Mouse (Mus musculus) adrenal gland, postnatal 25 days (tissue): ENCODE measurements around the gene Slc39a13. TPM values are rescaled to one million over a fixed set of nuclear protein-coding genes. Genes with fewer than 3 reads are reported as not detected.
A peak's percentile ranks its signal among the peaks of the same experiment; 100 is the strongest.
"Not testable (repeated sequence)": the region's sequence is repeated elsewhere in the genome, so short reads cannot be mapped to it uniquely, and the experiment has no call there.

Source experiments
- DNase-seq: peaks from one replicate; pipeline ENCODE4 v3.0.0; 2021; ENCODE audit warnings: mixed read lengths
- total RNA-seq: library from RNA; stranded (reverse); gene quantifications from 2 replicates; pipeline ENCODE4 v1.2.3, GENCODE M21; 2021

The Slc39a13 gene
- total RNA-seq, 1 experiment from 2014 or later = 31.2 TPM

GRCm38 (mm10) chr2:91064211-91064610 is 6.0 kb downstream of the Slc39a13 start:
- DNase-seq = no peak

- DNase-seq = no peak
Observed at GRCm38 (mm10) chr2:91062779-91063606, 7.2 kb downstream of the Slc39a13 start.

DNA sequence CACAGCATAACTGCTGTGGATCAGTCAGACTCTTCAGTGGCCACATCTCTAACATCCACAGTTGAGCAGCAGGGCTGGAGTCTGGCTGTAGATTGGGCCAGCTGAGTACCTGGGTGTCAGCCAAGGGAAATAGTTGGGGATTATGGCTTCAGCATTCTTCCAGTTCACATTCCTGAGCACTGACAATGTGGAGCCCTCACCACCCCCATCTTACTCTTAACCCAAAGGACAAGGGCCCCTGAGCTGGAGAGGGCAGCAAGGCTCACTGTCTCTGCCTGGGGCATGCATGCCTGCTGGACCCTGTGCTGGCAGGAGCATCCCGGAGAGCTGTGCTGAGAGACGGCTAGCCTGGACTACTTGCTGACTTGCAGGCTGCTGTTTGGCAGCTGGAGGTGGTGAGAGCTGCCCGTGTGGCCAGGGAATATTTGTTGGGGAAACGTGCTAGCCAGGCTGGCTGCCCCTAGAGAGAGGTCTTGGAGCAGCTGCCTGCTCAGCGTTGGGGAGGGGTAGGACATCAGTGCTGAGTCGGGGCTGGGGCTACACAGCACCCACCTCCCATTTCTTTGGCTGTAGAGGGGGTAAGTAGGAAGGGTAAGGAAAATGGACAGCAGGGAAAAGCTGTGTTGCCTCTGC is 8.3 kb downstream of the Slc39a13 start:
- no peak for DNase-seq

DNA sequence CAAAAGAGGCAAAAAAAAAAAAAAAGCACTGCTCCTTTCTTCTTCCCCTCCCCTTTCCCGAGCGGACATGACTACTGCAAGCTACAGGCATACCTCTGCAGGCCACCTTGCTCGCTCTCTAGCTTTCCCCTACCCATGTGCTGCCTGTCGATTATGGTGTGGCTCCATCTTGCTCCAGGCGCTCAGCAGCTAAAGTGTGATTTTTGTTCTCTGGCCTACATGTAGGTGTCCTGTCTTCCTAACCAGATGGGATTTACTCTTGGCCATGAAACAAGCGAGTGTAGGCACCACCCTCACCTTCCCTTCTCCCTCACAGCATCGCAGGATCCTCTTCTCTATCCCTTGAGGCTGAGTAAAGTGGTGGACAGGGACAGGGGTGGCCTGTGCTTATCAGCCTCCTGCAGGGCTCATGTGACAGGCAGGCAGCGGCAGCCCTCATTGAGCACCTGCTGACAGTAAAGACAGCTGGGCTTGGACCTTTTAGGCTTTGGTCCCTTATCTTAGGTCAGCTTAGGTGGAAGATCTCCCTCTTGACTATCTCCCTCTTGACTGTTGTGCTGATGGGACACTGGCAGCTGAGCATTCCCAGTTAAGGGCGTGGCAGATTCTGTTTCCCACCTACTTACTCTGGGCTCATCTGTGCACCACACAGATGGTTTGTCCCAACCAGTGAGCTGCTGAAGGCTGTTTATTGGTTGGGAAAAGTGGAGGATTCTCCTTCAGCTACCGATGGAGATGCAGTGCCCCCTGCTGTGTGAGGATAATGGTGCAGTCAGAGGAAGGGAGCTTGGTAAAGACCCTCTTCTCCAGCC is 9.5 kb downstream of the Slc39a13 start:
- DNase-seq = peak; percentile 39

DNA sequence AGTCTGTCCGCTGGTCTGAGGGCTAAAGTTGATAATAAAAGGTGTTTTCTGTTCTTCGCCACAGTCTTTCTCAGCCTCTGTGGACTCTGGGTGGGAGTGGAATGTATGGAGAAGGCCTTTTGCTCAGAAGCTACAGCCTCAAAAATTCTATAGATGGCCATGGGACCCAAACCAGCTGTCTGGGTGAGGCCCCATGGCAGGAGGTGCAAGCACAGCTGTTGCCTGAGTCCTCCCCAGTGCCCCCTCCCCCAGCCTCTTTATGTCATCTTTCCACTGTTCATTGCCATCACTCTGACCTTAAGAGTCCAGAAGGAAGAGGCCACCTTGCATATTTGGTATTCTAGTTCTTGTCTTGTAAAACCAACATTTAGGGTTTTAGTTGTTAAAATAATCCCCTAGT is 10.8 kb downstream of the Slc39a13 start:
- DNase-seq = no peak

DNA sequence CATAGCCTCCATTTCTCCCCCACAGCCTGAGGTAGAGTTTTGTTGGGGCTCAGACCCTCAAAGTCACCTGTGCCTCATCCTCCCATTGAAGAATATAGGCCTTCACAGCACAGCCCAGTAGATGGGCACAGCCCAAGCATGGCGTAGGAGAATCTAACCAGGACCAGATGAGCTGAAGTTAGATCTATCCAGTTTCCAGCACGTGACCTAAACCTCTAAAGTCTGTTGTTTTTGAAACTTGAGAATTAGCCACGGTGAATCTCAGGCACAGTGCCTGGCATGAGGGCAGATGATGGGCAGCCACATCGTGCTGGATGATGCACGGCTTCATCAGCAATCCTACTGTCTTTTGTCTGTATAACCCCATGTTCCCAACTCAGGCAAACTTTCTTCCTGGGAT is 11.8 kb downstream of the Slc39a13 start:
- no peak for DNase-seq

- peak; percentile 98 for DNase-seq
Observed at GRCm38 (mm10) chr2:91053934-91054382, 16.3 kb downstream of the Slc39a13 start, which contains the start of gene Psmc3. Gene Psmc3, plus strand, starts transcription at chr2:91054009.

DNA sequence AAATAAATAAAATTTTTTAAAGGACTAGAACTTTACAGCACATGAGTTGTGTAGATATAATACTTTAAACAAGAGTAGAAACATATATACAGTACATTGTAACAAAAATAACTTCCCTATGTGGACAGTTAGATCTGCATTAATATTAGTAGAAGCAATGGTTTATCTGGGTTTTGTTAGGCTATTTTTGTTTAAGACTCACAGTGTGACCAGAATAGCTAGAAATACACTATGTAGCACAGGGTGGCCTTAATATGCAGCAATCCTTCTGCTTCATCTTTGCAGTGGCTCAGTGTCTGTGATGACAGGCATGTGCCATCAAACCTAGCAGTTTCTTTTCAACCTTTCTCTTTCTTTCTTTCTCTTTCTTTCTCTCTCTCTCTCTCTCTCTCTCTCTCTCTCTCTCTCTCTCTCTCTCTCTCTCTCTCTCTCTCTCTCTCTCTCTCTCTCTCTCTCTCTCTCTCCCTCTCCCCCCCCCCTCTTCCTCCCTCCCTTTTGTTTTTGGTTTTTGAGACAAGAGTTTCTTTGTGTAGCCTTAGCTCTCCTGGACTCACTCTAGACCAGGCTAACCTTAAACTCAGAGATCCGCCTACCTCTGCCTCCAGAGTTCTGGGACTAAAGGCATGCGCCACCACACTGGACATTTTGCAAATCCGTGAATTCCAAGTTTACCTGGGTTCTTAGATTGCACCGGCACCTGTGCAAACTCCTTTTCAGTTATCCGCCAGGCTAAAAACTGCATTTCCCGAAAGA is 16.9 kb downstream of the Slc39a13 start:
- no peak for DNase-seq

- no peak for DNase-seq
Observed at GRCm38 (mm10) chr2:91052752-91053151, 17.5 kb downstream of the Slc39a13 start.

- DNase-seq = no peak
Observed at GRCm38 (mm10) chr2:91051917-91052316, 18.3 kb downstream of the Slc39a13 start.

DNA sequence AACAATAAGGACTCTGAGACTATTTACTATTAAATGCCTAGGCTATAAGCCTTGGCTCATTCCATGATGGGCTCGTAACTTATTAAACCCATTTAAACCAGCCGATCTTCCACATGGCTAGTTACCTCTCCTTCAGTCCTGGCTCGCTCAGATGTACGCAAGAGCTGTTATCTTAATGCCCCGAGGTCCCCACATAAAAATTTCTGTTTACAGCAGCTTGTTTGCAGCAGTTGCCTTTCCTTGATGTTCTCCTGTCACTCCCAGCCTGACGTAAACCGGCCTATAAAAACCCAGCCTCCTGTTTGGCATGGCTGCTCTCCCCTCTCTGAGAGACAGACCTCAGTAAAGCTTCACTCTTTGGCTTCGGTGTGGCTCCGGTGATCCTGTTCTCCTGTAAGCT is 22.9 kb downstream of the Slc39a13 start:
- DNase-seq = no peak

GRCm38 (mm10) chr2:91045805-91046204 is 24.4 kb downstream of the Slc39a13 start:
- not testable (repeated sequence) for DNase-seq

GRCm38 (mm10) chr2:91044727-91045126 is 25.5 kb downstream of the Slc39a13 start:
- no peak for DNase-seq

DNA sequence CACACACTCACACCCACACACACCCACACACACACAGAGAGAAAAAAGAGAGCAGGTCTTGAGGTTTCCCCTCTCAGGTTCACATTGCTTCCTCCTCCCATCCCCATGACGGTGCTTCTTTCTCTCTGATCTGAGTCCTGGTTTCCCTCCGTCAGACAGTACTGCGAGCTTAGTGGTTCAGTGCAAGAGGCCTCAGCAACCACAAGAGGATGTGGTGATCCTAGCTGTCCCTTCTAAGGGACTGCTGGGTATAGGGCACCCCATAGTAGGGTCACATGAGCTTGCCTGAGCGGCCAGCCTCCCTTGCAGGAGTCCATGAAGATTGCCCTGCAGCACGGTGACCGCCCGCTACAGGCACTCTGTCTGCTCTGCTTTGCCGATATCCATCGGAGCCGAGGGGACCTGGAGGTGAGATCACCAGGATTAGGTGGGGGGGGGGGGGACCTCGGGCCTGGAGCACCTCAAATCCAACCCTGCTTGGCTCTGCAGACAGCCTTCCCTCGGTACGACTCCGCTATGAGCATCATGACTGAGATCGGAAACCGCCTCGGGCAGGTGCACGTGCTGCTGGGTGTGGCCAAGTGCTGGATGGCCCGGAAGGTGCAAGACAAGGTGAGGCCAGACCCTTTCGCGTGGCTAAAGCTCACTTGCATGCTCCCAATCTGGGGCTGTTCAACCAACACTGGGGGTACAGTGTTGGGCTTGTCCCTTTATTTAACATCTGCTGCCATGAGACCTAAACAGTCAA is 27.4 kb downstream of the Slc39a13 start:
- no peak for DNase-seq

- DNase-seq = no peak
Observed at GRCm38 (mm10) chr2:91041786-91042185, 28.4 kb downstream of the Slc39a13 start.

DNA sequence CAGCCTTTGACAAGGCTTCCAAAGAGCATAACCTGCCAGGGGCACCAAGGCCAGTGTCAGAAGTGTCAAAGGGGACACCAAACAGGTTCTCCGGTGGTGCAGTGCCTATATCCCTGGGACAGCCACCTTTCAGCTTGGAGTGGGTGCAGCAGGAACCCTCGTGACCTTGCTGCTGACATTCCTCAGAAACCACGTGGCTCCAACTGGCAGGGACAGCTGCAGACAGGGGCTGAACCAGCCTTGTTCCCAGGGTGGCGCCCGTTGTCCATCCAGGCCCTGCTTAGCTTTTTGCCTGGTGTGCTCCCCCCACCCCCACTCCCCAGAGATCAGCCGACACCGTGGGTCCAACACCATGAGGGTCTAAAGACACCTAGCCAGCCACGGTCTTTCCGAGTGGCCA is 34.8 kb downstream of the Slc39a13 start, which contains the start of gene Rapsn:
Gene Rapsn (plus strand): TSS at position 236 of the 400 bp plus-strand sequence.
- DNase-seq = peak; percentile 58

DNA sequence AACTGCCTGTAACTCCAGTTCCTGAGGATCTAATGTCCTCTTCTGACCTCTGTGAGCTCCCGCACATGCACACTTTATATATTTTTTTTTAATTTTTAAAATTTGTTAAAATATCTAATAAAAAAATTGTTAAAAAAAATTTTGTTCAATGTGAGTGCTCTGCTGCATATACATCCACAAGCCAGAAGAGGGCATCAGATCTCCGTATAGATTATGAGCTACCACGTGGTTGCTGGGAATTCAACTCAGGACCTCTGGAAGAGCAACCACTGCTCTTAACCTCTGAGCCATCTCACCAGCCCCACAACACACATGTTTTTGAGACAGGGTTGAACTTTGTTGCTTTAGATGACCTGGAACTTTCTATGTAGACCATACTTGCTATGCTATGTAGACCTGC is 37.2 kb downstream of the Slc39a13 start:
- DNase-seq = no peak

- no peak for DNase-seq
Observed at GRCm38 (mm10) chr2:91031216-91031615, 39.0 kb downstream of the Slc39a13 start.

DNA sequence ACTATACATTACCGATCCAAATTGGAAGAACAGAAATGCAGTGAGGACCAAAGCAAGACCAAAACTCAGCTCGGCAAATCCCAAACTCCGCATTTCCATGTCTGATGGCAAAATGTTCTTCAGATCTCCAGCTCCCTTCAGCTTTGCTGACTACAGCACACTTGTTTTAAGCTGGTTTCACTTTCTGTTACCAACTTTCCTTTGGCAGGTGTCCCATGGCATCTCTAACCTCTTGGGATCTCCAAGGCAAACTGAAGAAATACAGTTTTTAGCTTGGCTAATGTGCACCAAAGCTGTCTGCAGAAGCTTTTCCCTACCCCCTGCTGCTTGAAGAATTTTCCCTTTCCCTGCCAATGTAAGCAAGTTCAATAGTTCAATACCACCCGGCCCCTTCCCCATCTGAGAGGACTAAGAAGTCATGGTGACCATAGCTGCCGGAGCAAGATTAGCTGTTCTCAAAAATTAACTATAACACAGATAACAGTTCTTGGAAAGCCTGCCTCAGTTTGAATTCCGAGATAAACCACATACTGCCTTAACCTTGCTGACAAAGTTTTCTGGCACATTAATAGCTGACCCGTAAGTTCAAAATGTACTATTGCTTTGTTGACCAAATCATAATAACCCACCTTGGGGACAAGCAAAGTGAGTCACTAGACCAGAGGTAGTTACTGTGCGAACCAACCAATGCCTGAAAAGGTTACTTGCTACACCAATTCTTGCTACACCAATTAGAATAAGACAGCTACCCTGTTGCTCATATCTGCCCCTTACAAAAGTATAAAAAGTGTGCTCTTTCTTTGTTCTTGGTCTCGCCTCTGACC is 42.6 kb downstream of the Slc39a13 start:
- DNase-seq = no peak

- no peak for DNase-seq
Observed at GRCm38 (mm10) chr2:91026491-91026890, 43.7 kb downstream of the Slc39a13 start.
